Mouse (Mus musculus): ENCODE results near the gene 4930451I11Rik. TPM values are rescaled to one million over a fixed set of nuclear protein-coding genes. Genes with fewer than 3 reads are reported as not detected.
A peak's percentile ranks its signal among the peaks of the same experiment; 100 is the strongest.

Gene 4930451I11Rik
- total and polyA plus RNA-seq, 2 experiments, result not detected

GRCm38 (mm10) chr7:126847421-126848398 is 16.3 kb upstream of the 4930451I11Rik start:
- DNase-seq (ENCODE audit: extremely low read depth, low read depth, low spot score), result no peak
- Histone ChIP-seq H3K4me1 (ENCODE audit: control insufficient read depth, insufficient read depth, low read length) (no peaks in the 10 kb centered on the region), H3K9ac (ENCODE audit: low read depth, low read length) (0 out of 2 replicates have a peak overlapping the region, but pooled peaks have one; percentile 13), H3K4me3 (ENCODE audit: insufficient read depth, low read depth, low read length) (peak overlapping the region; percentile 16; the same call in 1 of the 2 replicates), H3K36me3 (ENCODE audit: control insufficient read depth, insufficient read depth, low read length) (no peaks in the 10 kb centered on the region), H3K27ac (replicated peaks; ENCODE audit: insufficient read depth, low read depth, low read length) (no peak overlapping the region), H3K27me3 (ENCODE audit: control insufficient read depth, insufficient read depth, low read length) (peaks cover 18% of the 10 kb centered on the region), H3K79me2 (ENCODE audit: control insufficient read depth, insufficient read depth, low read length) (no peaks in the 10 kb centered on the region)
- no peak for TF ChIP-seq POLR2A (IDR thresholded peaks at IDR 0.05; ENCODE audit: extremely low read depth, insufficient read depth, low read length)
- TF ChIP-seq CTCF (IDR thresholded peaks at IDR 0.05; ENCODE audit: low read depth, low read length), result no peak
- WGBS, result 4% methylated on average over 65 of the region's 74 CpGs

GRCm38 (mm10) chr7:126847116-126847420 is 15.6 kb upstream of the 4930451I11Rik start, which contains the start of gene Doc2a:
TSS of gene Doc2a (plus strand) at chr7:126847416.
- WGBS, result 52% methylated on average over 4 of the region's 4 CpGs
- no peak within 1 kb of the TSS for H3K27ac ChIP-seq (replicated peaks; ENCODE audit: insufficient read depth, low read depth, low read length)
- peaks cover 18% of the 10 kb centered on the region for H3K27me3 ChIP-seq (ENCODE audit: control insufficient read depth, insufficient read depth, low read length)
- H3K36me3 ChIP-seq (ENCODE audit: control insufficient read depth, insufficient read depth, low read length), result no peaks in the 10 kb centered on the region
- 0 out of 2 replicates have a peak within 1 kb of the TSS, but pooled peaks have one; percentile 13 for H3K9ac ChIP-seq (ENCODE audit: low read depth, low read length)
- H3K4me3 ChIP-seq (ENCODE audit: insufficient read depth, low read depth, low read length), result peak within 1 kb of the TSS; percentile 16; the same call in 1 of the 2 replicates
- H3K4me1 ChIP-seq (ENCODE audit: control insufficient read depth, insufficient read depth, low read length), result no peaks in the 10 kb centered on the region
- DNase-seq (ENCODE audit: extremely low read depth, low read depth, low spot score), result no peak
- no peaks in the 10 kb centered on the region for H3K79me2 ChIP-seq (ENCODE audit: control insufficient read depth, insufficient read depth, low read length)
- TF ChIP-seq CTCF (IDR thresholded peaks at IDR 0.05; ENCODE audit: low read depth, low read length) (no peak), POLR2A (IDR thresholded peaks at IDR 0.05; ENCODE audit: extremely low read depth, insufficient read depth, low read length) (no peak)

GRCm38 (mm10) chr7:126845516-126845915 is 14.1 kb upstream of the 4930451I11Rik start:
- Histone ChIP-seq H3K27me3 (ENCODE audit: control insufficient read depth, insufficient read depth, low read length) (peaks cover 18% of the 10 kb centered on the region), H3K9ac (ENCODE audit: low read depth, low read length) (no peak overlapping the region), H3K27ac (replicated peaks; ENCODE audit: insufficient read depth, low read depth, low read length) (no peak overlapping the region), H3K36me3 (ENCODE audit: control insufficient read depth, insufficient read depth, low read length) (no peaks in the 10 kb centered on the region), H3K79me2 (ENCODE audit: control insufficient read depth, insufficient read depth, low read length) (no peaks in the 10 kb centered on the region), H3K4me1 (ENCODE audit: control insufficient read depth, insufficient read depth, low read length) (no peaks in the 10 kb centered on the region), H3K4me3 (ENCODE audit: insufficient read depth, low read depth, low read length) (no peak overlapping the region)
- 97% methylated on average over 2 of the region's 2 CpGs for WGBS
- DNase-seq (ENCODE audit: extremely low read depth, low read depth, low spot score), result no peak
- no peak for TF ChIP-seq POLR2A (IDR thresholded peaks at IDR 0.05; ENCODE audit: extremely low read depth, insufficient read depth, low read length)
- TF ChIP-seq CTCF (IDR thresholded peaks at IDR 0.05; ENCODE audit: low read depth, low read length), result no peak

- Histone ChIP-seq H3K27ac (replicated peaks; ENCODE audit: insufficient read depth, low read depth, low read length) (no peak overlapping the region), H3K27me3 (ENCODE audit: control insufficient read depth, insufficient read depth, low read length) (peaks cover 12% of the 10 kb centered on the region), H3K4me1 (ENCODE audit: control insufficient read depth, insufficient read depth, low read length) (no peaks in the 10 kb centered on the region), H3K9ac (ENCODE audit: low read depth, low read length) (no peak overlapping the region), H3K79me2 (ENCODE audit: control insufficient read depth, insufficient read depth, low read length) (no peaks in the 10 kb centered on the region), H3K4me3 (ENCODE audit: insufficient read depth, low read depth, low read length) (no peak overlapping the region), H3K36me3 (ENCODE audit: control insufficient read depth, insufficient read depth, low read length) (no peaks in the 10 kb centered on the region)
- WGBS, result 85% methylated on average over 9 of the region's 9 CpGs
- DNase-seq (ENCODE audit: extremely low read depth, low read depth, low spot score), result no peak
- TF ChIP-seq POLR2A (IDR thresholded peaks at IDR 0.05; ENCODE audit: extremely low read depth, insufficient read depth, low read length) (no peak), CTCF (IDR thresholded peaks at IDR 0.05; ENCODE audit: low read depth, low read length) (no peak)
These were observed 11.8 kb upstream of the 4930451I11Rik start for GRCm38 (mm10) chr7:126843276-126843675.

GRCm38 (mm10) chr7:126833294-126833693 is 1.9 kb upstream of the 4930451I11Rik start:
- Histone ChIP-seq H3K9ac (ENCODE audit: low read depth, low read length) (no peak overlapping the region), H3K4me3 (ENCODE audit: insufficient read depth, low read depth, low read length) (no peak overlapping the region), H3K27ac (replicated peaks; ENCODE audit: insufficient read depth, low read depth, low read length) (no peak overlapping the region), H3K27me3 (ENCODE audit: control insufficient read depth, insufficient read depth, low read length) (peaks cover 4% of the 10 kb centered on the region; the same call in 1 of the 2 replicates), H3K36me3 (ENCODE audit: control insufficient read depth, insufficient read depth, low read length) (no peaks in the 10 kb centered on the region), H3K4me1 (ENCODE audit: control insufficient read depth, insufficient read depth, low read length) (no peaks in the 10 kb centered on the region), H3K79me2 (ENCODE audit: control insufficient read depth, insufficient read depth, low read length) (no peaks in the 10 kb centered on the region)
- no peak for DNase-seq (ENCODE audit: extremely low read depth, low read depth, low spot score)
- TF ChIP-seq POLR2A (IDR thresholded peaks at IDR 0.05; ENCODE audit: extremely low read depth, insufficient read depth, low read length) (no peak), CTCF (IDR thresholded peaks at IDR 0.05; ENCODE audit: low read depth, low read length) (no peak)
- WGBS, result 100% methylated on average over 1 of the region's 1 CpGs
